Mouse (Mus musculus) hindbrain, embryonic 16.5 days (tissue): Measurements from ENCODE around the gene Ipo7. TPM values are rescaled to one million over a fixed set of nuclear protein-coding genes. Genes with fewer than 3 reads are reported as not detected.

Source experiments
- ATAC-seq: fragments of 200-750 bp; cut with Nextera tagmentation; 2 replicates; pipeline ENCODE4 v1.8.0; 2017; ENCODE audit warnings: moderate TSS enrichment, moderate library complexity
- H3K27ac ChIP-seq: fragments of 300-500 bp; sonication (generic); 2 replicates; pipeline ENCODE4 v1.5.1; 2014; ENCODE audit warnings: low read depth, mild to moderate bottlenecking, control low read depth, low read length, moderate library complexity
- H3K27me3 ChIP-seq: fragments of 300-500 bp; sonication (generic); replicated peaks from 2 replicates; pipeline ENCODE4 v1.6.1; 2014; ENCODE audit warnings: low read length; ENCODE audit not compliant: control insufficient read depth, insufficient read depth
- H3K36me3 ChIP-seq: fragments of 300-500 bp; sonication (generic); 2 replicates; pipeline ENCODE4 v1.6.1; 2014; ENCODE audit warnings: mild to moderate bottlenecking, low read length, moderate library complexity, mixed read lengths; ENCODE audit not compliant: control insufficient read depth, insufficient read depth
- H3K4me1 ChIP-seq: fragments of 300-500 bp; sonication (generic); 2 replicates; pipeline ENCODE4 v1.6.1; 2014; ENCODE audit warnings: low read depth, low read length; ENCODE audit not compliant: control insufficient read depth, insufficient read depth
- H3K4me2 ChIP-seq: fragments of 300-500 bp; sonication (generic); 2 replicates; pipeline ENCODE4 v1.6.1; 2014; ENCODE audit warnings: mild to moderate bottlenecking, low read length, control low read depth, moderate library complexity
- H3K4me3 ChIP-seq: fragments of 300-500 bp; sonication (generic); 2 replicates; pipeline ENCODE4 v1.5.1; 2014; ENCODE audit warnings: mild to moderate bottlenecking, low read length, control low read depth, moderate library complexity
- H3K9ac ChIP-seq: fragments of 300-500 bp; sonication (generic); 2 replicates; pipeline ENCODE4 v1.6.1; 2014; ENCODE audit warnings: low read depth, mild to moderate bottlenecking, control low read depth, low read length, moderate library complexity
- H3K9me3 ChIP-seq: fragments of 300-500 bp; sonication (generic); 2 replicates; pipeline ENCODE4 v1.6.1; 2014; ENCODE audit warnings: mild to moderate bottlenecking, low read length, moderate library complexity; ENCODE audit not compliant: control insufficient read depth
- WGBS: fragments of 180-500 bp; shearing (Covaris S2); extraction: QIAGEN DNeasy Blood & Tissue Kit; methylation state at CpG from one replicate; pipeline ENCODE4 v1.1.7; 2014; 5-methylcytosine and 5-hydroxymethylcytosine counted together
- polyA plus RNA-seq: library from polyadenylated mRNA; unstranded; fragments of >200 nt; fragmentation: Nextera tagmentation; extraction: Ambion mirVana; gene quantifications from 2 replicates; pipeline ENCODE4 v1.2.1, GENCODE M21; 2015

The Ipo7 gene
- polyA plus RNA-seq, 1 experiment from 2014 or later, result 42.6 TPM

- H3K4me3 ChIP-seq, result peak overlapping the region; percentile 61
- H3K9me3 ChIP-seq, result no peaks in the 10 kb centered on the region
- peak overlapping the region; percentile 88 for H3K9ac ChIP-seq
- peaks cover 13% of the 10 kb centered on the region for H3K4me1 ChIP-seq
- whole genome bisulfite sequencing, result 19% methylated on average over 5 of the region's 5 CpGs
- peak overlapping the region; percentile 100 for H3K27ac ChIP-seq
- ATAC-seq, result no peak
- peak overlapping the region; percentile 73 for H3K4me2 ChIP-seq
- no peaks in the 10 kb centered on the region for H3K27me3 ChIP-seq
- 0 out of 2 replicates have a peak, but pooled peaks cover 3% of the 10 kb centered on the region for H3K36me3 ChIP-seq
Observed at GRCm38 (mm10) chr7:110060106-110060668, 42.1 kb downstream of the Ipo7 start.

GRCm38 (mm10) chr7:110060669-110061198, 42.7 kb downstream of the Ipo7 start:
- ATAC-seq, result peak; percentile 25; the same call in 1 of the 2 replicates
- H3K9me3 ChIP-seq, result no peaks in the 10 kb centered on the region
- peak overlapping the region; percentile 88 for H3K9ac ChIP-seq
- 0 out of 2 replicates have a peak, but pooled peaks cover 3% of the 10 kb centered on the region for H3K36me3 ChIP-seq
- H3K4me1 ChIP-seq, result peaks cover 13% of the 10 kb centered on the region
- peak overlapping the region; percentile 100 for H3K27ac ChIP-seq
- peak overlapping the region; percentile 61 for H3K4me3 ChIP-seq
- H3K4me2 ChIP-seq, result peak overlapping the region; percentile 73
- H3K27me3 ChIP-seq, result no peaks in the 10 kb centered on the region
- under 1% methylated on average over 26 of the region's 26 CpGs for WGBS

GRCm38 (mm10) chr7:110061199-110061751, 43.2 kb downstream of the Ipo7 start, which contains the start of gene Zfp143:
Gene Zfp143 (plus strand): TSS chr7:110061217.
- peak within 1 kb of the TSS; percentile 73 for H3K4me2 ChIP-seq
- whole genome bisulfite sequencing, result 0% methylated on average over 34 of the region's 34 CpGs

GRCm38 (mm10) chr7:110061752-110062273, 43.7 kb downstream of the Ipo7 start:
- H3K4me3 ChIP-seq, result peak overlapping the region; percentile 61
- peak overlapping the region; percentile 99 for H3K9ac ChIP-seq
- peak overlapping the region; percentile 70 for H3K4me2 ChIP-seq
- WGBS, result under 1% methylated on average over 43 of the region's 48 CpGs
- H3K27me3 ChIP-seq, result no peaks in the 10 kb centered on the region
- 0 out of 2 replicates have a peak, but pooled peaks cover 3% of the 10 kb centered on the region for H3K36me3 ChIP-seq
- H3K27ac ChIP-seq, result peak overlapping the region; percentile 100
- no peaks in the 10 kb centered on the region for H3K9me3 ChIP-seq
- H3K4me1 ChIP-seq, result peaks cover 13% of the 10 kb centered on the region
- no peak; the same call in 1 of the 2 replicates for ATAC-seq

More at GRCm38 (mm10) chr7:110061199-110061751, 43.2 kb downstream of the Ipo7 start, which contains the start of gene Zfp143:
- H3K4me1 ChIP-seq, result peaks cover 13% of the 10 kb centered on the region
- peak within 1 kb of the TSS; percentile 61 for H3K4me3 ChIP-seq
- peak within 1 kb of the TSS; percentile 100 for H3K27ac ChIP-seq
- no peaks in the 10 kb centered on the region for H3K9me3 ChIP-seq
- peak within 1 kb of the TSS; percentile 99 for H3K9ac ChIP-seq
- H3K36me3 ChIP-seq, result 0 out of 2 replicates have a peak, but pooled peaks cover 3% of the 10 kb centered on the region
- H3K27me3 ChIP-seq, result no peaks in the 10 kb centered on the region
- peak; percentile 99 for ATAC-seq

GRCm38 (mm10) chr7:110063731-110064130, 45.7 kb downstream of the Ipo7 start:
- ATAC-seq, result no peak
- no peaks in the 10 kb centered on the region; the same call in 1 of the 2 replicates for H3K36me3 ChIP-seq
- no peak overlapping the region for H3K4me3 ChIP-seq
- H3K9me3 ChIP-seq, result no peaks in the 10 kb centered on the region
- H3K27me3 ChIP-seq, result no peaks in the 10 kb centered on the region
- WGBS, result 100% methylated on average over 9 of the region's 9 CpGs
- no peak overlapping the region for H3K9ac ChIP-seq
- no peak overlapping the region for H3K27ac ChIP-seq
- H3K4me2 ChIP-seq, result no peak overlapping the region
- peaks cover 13% of the 10 kb centered on the region for H3K4me1 ChIP-seq

GRCm38 (mm10) chr7:110069070-110069469, 51.0 kb downstream of the Ipo7 start:
- no peaks in the 10 kb centered on the region for H3K4me1 ChIP-seq
- H3K9me3 ChIP-seq, result no peaks in the 10 kb centered on the region
- H3K4me2 ChIP-seq, result no peak overlapping the region
- H3K36me3 ChIP-seq, result peaks cover 18% of the 10 kb centered on the region
- no peaks in the 10 kb centered on the region for H3K27me3 ChIP-seq
- no peak for ATAC-seq
- WGBS, result 94% methylated on average over 2 of the region's 2 CpGs
- H3K9ac ChIP-seq, result no peak overlapping the region
- H3K27ac ChIP-seq, result no peak overlapping the region
- H3K4me3 ChIP-seq, result no peak overlapping the region

GRCm38 (mm10) chr7:110078168-110078567, 60.1 kb downstream of the Ipo7 start:
- no peak overlapping the region for H3K4me2 ChIP-seq
- 92% methylated on average over 5 of the region's 5 CpGs for WGBS
- H3K9me3 ChIP-seq, result no peaks in the 10 kb centered on the region
- H3K27ac ChIP-seq, result no peak overlapping the region
- H3K4me3 ChIP-seq, result no peak overlapping the region
- no peaks in the 10 kb centered on the region for H3K4me1 ChIP-seq
- no peak for ATAC-seq
- no peaks in the 10 kb centered on the region for H3K27me3 ChIP-seq
- no peak overlapping the region for H3K9ac ChIP-seq
- H3K36me3 ChIP-seq, result peaks cover 31% of the 10 kb centered on the region

GRCm38 (mm10) chr7:110083386-110084165, 65.5 kb downstream of the Ipo7 start:
- Histone ChIP-seq H3K9me3 (no peaks in the 10 kb centered on the region), H3K4me3 (no peak overlapping the region), H3K9ac (no peak overlapping the region), H3K4me2 (no peak overlapping the region), H3K27me3 (no peaks in the 10 kb centered on the region), H3K27ac (0 out of 2 replicates have a peak overlapping the region, but pooled peaks have one; percentile 17), H3K4me1 (no peaks in the 10 kb centered on the region), H3K36me3 (peaks cover 33% of the 10 kb centered on the region)
- 61% methylated on average over 13 of the region's 13 CpGs for WGBS
- ATAC-seq, result peak; percentile 61; the same call in 1 of the 2 replicates
